Mouse (Mus musculus): Measurements from ENCODE around the gene Fbxl14. TPM values are rescaled to one million over a fixed set of nuclear protein-coding genes. Genes with fewer than 3 reads are reported as not detected.

Gene Fbxl14
- total and polyA plus RNA-seq, 3 experiments: 58.1 to 65.4 TPM; not detected in 1

DNA sequence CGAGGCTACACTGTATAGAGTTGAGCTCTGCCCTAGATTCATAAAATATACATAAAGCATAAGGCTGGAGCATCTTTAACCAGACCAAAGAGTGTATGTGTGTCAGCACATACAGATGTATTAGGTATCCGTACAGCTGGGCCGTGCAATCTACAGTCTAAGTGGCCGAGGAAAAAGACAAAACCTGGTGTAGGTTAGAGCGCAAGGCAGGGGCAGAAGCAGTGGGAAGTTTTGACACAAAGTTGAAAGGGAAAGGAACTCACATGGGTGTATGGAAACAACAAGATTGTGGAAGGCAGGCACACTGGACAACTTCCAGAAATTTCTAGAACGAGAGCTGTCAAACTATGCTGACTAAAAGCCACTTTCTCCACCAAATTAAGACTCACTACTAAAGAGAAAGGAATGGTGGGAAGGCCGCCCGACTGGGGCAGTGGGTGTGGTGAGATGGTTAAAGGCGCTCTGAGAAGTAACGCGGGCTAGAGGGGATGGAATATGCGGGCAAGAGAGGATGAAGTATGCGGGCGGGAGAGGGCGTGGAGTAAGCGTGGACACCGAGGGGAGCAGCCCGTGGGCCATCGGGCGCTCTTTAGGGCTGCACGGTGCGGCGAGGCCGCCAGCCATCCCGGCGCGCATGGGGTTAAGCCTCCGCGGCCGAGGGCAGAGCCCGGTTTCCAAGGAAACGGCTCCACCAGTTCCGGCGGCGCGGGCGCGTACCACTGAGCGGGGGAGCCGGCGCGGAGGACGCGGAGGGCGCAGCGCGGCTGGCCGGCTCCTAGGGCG lies 717 bp upstream of the Fbxl14 start (continued):
- no peak for TF ChIP-seq JUND (IDR thresholded peaks at IDR 0.05; ENCODE audit: low read depth, low read length)
- no peak for TF ChIP-seq ETS1 (IDR thresholded peaks at IDR 0.05; ENCODE audit: low read depth, low read length)
- TF ChIP-seq UBTF (IDR thresholded peaks at IDR 0.05; ENCODE audit: borderline replicate concordance, insufficient read depth, low read depth, low read length): no peak
- TF ChIP-seq POLR2A (IDR thresholded peaks at IDR 0.05; ENCODE audit: control insufficient read depth in 1 of 2, insufficient read depth in 1 of 2, low read depth in 1 of 2, low read length in 2 of 2, poor library complexity in 1 of 2): peak; percentile 43 to 64
- peak; percentile 31 for TF ChIP-seq NELFE (IDR thresholded peaks at IDR 0.05; ENCODE audit: low read depth, low read length)
- no peak for TF ChIP-seq ZKSCAN1 (IDR thresholded peaks at IDR 0.05; ENCODE audit: low read depth, low read length)
- no peak for TF ChIP-seq GABPA (IDR thresholded peaks at IDR 0.05; ENCODE audit: low read depth, low read length)
- TF ChIP-seq CTCF (IDR thresholded peaks at IDR 0.05 in 2 of 3, conservative IDR thresholded peaks at IDR 0.05 in 1 of 3; ENCODE audit: control insufficient read depth in 1 of 3, insufficient read depth in 1 of 3, low read depth in 2 of 3, low read length in 3 of 3, poor library complexity in 1 of 3, severe bottlenecking in 1 of 3): no peak

GRCm38 (mm10) chr6:119479876-119480705 lies 623 bp downstream of the Fbxl14 start:
- peak; percentile 80 for DNase-seq (ENCODE audit: low read depth, low spot score)
- Histone ChIP-seq H3K27ac (ENCODE audit: control insufficient read depth, low read depth, low read length) (peak overlapping the region; percentile 95), H3K9ac (ENCODE audit: control insufficient read depth, low read depth, low read length, poor library complexity, severe bottlenecking) (peak overlapping the region; percentile 96), H3K36me3 (ENCODE audit: control insufficient read depth in 1 of 2, insufficient read depth in 2 of 2, low read length in 2 of 2) (peaks cover 3 to 29% of the 10 kb centered on the region in 2 experiments; a peak in 3 of 4 replicates), H3K4me1 (ENCODE audit: control insufficient read depth in 1 of 2, insufficient read depth in 2 of 2, low read length in 2 of 2) (peaks cover 9 to 30% of the 10 kb centered on the region in 2 experiments), H3K9me3 (replicated peaks; ENCODE audit: insufficient read depth, low read length) (no peaks in the 10 kb centered on the region), H3K79me2 (ENCODE audit: control insufficient read depth, insufficient read depth, low read length, poor library complexity) (peaks cover 39% of the 10 kb centered on the region), H3K27me3 (ENCODE audit: control insufficient read depth in 1 of 2, insufficient read depth in 2 of 2, low read length in 2 of 2) (no peaks in the 10 kb centered on the region), H3K4me3 (ENCODE audit: control insufficient read depth in 1 of 2, insufficient read depth in 1 of 2, low read depth in 2 of 2, low read length in 2 of 2) (peak overlapping the region; percentile 85 to 97)
- peak; percentile 43; the same call in 1 of the 2 replicates for TF ChIP-seq NRF1 (IDR thresholded peaks at IDR 0.05; ENCODE audit: insufficient read depth, low read depth, low read length, poor library complexity, severe bottlenecking)
- TF ChIP-seq EP300 (IDR thresholded peaks at IDR 0.05; ENCODE audit: low read depth in 1 of 2, low read length in 2 of 2): 0 out of 4 replicates have a peak, but pooled peaks of 1 of the 2 experiments have one; percentile 9
- TF ChIP-seq GATA1 (IDR thresholded peaks at IDR 0.05; ENCODE audit: low read depth, low read length): no peak
- TF ChIP-seq NELFE (IDR thresholded peaks at IDR 0.05; ENCODE audit: low read depth, low read length): 0 out of 2 replicates have a peak, but pooled peaks have one; percentile 33
- peak; percentile 45; the same call in 1 of the 2 replicates for TF ChIP-seq MXI1 (IDR thresholded peaks at IDR 0.05; ENCODE audit: low read depth, low read length)
- 0 out of 2 replicates have a peak, but pooled peaks have one; percentile 6 for TF ChIP-seq ETS1 (IDR thresholded peaks at IDR 0.05; ENCODE audit: low read depth, low read length)
- TF ChIP-seq UBTF (IDR thresholded peaks at IDR 0.05; ENCODE audit: borderline replicate concordance, insufficient read depth, low read depth, low read length): 0 out of 2 replicates have a peak, but pooled peaks have one; percentile 32
- no peak for TF ChIP-seq USF1 (IDR thresholded peaks at IDR 0.05; ENCODE audit: low read depth, low read length)
- TF ChIP-seq ZNF384 (IDR thresholded peaks at IDR 0.05; ENCODE audit: low read depth, low read length): no peak
- 0 out of 2 replicates have a peak, but pooled peaks have one; percentile 11 for TF ChIP-seq TCF12 (IDR thresholded peaks at IDR 0.05; ENCODE audit: low read depth, low read length)
- peak; percentile 24; the same call in 1 of the 2 replicates for TF ChIP-seq SIN3A (IDR thresholded peaks at IDR 0.05; ENCODE audit: low read length)
- no peak for TF ChIP-seq ELF1 (IDR thresholded peaks at IDR 0.05; ENCODE audit: low read depth, low read length)
- no peak for TF ChIP-seq USF2 (IDR thresholded peaks at IDR 0.05; ENCODE audit: borderline replicate concordance in 1 of 2, insufficient read depth in 1 of 2, low read depth in 1 of 2, low read length in 2 of 2)
- no peak; a peak in 1 of 4 replicates for TF ChIP-seq POLR2A (IDR thresholded peaks at IDR 0.05; ENCODE audit: control insufficient read depth in 1 of 2, insufficient read depth in 1 of 2, low read depth in 1 of 2, low read length in 2 of 2, poor library complexity in 1 of 2)
- TF ChIP-seq MYB (IDR thresholded peaks at IDR 0.05; ENCODE audit: low read depth, low read length): no peak
- TF ChIP-seq CHD2 (IDR thresholded peaks at IDR 0.05; ENCODE audit: low read length): peak; percentile 46; the same call in 1 of the 2 replicates
- no peak for TF ChIP-seq HCFC1 (IDR thresholded peaks at IDR 0.05; ENCODE audit: low read depth, low read length)
- TF ChIP-seq ZMIZ1 (IDR thresholded peaks at IDR 0.05; ENCODE audit: low read depth, low read length): peak; percentile 35; the same call in 1 of the 2 replicates
- 0 out of 2 replicates have a peak, but pooled peaks have one; percentile 8 for TF ChIP-seq MYC (IDR thresholded peaks at IDR 0.05; ENCODE audit: low read depth, low read length)
- no peak for TF ChIP-seq BHLHE40 (IDR thresholded peaks at IDR 0.05; ENCODE audit: borderline replicate concordance, low read depth, low read length)
- no peak for TF ChIP-seq MAFK (IDR thresholded peaks at IDR 0.05; ENCODE audit: borderline replicate concordance, low read depth, low read length)
- no peak for TF ChIP-seq POLR2AphosphoS5 (IDR thresholded peaks at IDR 0.05; ENCODE audit: borderline replicate concordance, low read depth, low read length)
- no peak for TF ChIP-seq SMC3 (IDR thresholded peaks at IDR 0.05; ENCODE audit: low read depth, low read length)
- peak; percentile 34; the same call in 1 of the 2 replicates for TF ChIP-seq CHD1 (IDR thresholded peaks at IDR 0.05; ENCODE audit: low read depth, low read length)

Measured in MEL (cell line).